Mouse (Mus musculus): ENCODE results near the gene Fbxl17. TPM values are rescaled to one million over a fixed set of nuclear protein-coding genes. Genes with fewer than 3 reads are reported as not detected.

Fbxl17 gene
- total and polyA plus RNA-seq, 3 experiments = 7.8 to 25.9 (median 25.5) TPM

DNA sequence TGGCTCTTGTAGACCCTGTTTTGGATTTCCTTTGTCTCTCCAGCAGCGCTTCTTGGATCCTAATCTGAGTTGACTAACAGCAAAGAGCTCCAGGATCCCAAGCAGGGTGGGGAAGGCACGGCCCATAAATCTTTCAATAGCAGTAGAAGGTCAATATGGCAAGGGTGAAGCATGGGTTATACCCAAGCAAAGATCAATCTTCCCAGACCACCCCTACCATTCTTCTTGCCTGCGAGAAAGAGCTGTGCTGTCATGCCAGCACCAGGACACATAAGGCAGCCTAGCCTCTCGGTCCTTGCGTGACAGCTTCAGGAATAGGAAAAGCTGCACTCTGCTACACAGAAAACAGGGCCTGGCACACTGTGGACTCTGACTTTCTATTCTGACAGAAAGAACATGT lies 279.0 kb downstream of the Fbxl17 start:
- Histone ChIP-seq H3K36me3 (ENCODE audit: control insufficient read depth, insufficient read depth, low read length) (no peaks in the 10 kb centered on the region), H3K9ac (ENCODE audit: low read depth, low read length) (no peak overlapping the region), H3K79me2 (replicated peaks; ENCODE audit: control insufficient read depth, insufficient read depth, low read length) (no peaks in the 10 kb centered on the region), H3K27me3 (ENCODE audit: control insufficient read depth, insufficient read depth, low read length) (no peaks in the 10 kb centered on the region; the same call in 1 of the 2 replicates), H3K4me3 (no peak overlapping the region), H3K4me1 (ENCODE audit: control insufficient read depth, insufficient read depth, low read length) (no peaks in the 10 kb centered on the region), H3K27ac (no peak overlapping the region)
- TF ChIP-seq POLR2A (IDR thresholded peaks at IDR 0.05; ENCODE audit: insufficient read depth, low read depth, low read length) (no peak), CTCF (IDR thresholded peaks at IDR 0.05) (no peak), EP300 (IDR thresholded peaks at IDR 0.05; ENCODE audit: insufficient read depth, low read depth, low read length) (no peak)
- 89% methylated on average over 5 of the region's 5 CpGs for WGBS
- DNase-seq = no peak
- intact Hi-C loops (cut with DNase I) = no loop called here

DNA sequence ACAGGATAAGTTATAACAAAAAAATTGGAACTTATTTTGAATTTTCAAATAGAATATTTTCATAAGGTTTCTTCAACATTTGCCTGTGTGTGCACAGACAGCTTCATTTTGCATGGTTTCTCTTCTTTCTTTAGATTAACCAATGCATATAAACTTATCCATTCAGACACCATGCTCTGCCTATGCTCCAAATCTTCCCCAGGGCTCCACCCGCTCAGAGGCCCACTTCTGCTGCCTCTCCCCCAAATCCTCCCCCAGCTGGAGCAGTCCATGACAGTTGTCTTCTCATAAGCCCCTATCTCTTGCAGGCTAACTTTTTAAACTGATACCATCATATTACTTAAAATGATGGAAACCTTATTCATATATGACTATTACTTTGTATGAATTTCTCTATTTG lies 282.8 kb downstream of the Fbxl17 start:
- H3K4me3 ChIP-seq = no peak overlapping the region
- 100% methylated on average over 1 of the region's 1 CpGs for WGBS
- H3K4me1 ChIP-seq (ENCODE audit: control insufficient read depth, insufficient read depth, low read length) = no peaks in the 10 kb centered on the region
- no peak overlapping the region for H3K9ac ChIP-seq (ENCODE audit: low read depth, low read length)
- H3K27ac ChIP-seq = no peak overlapping the region
- no peaks in the 10 kb centered on the region for H3K36me3 ChIP-seq (ENCODE audit: control insufficient read depth, insufficient read depth, low read length)
- H3K79me2 ChIP-seq (replicated peaks; ENCODE audit: control insufficient read depth, insufficient read depth, low read length) = no peaks in the 10 kb centered on the region
- DNase-seq = no peak
- intact Hi-C loops (cut with DNase I) = no loop called here
- TF ChIP-seq POLR2A (IDR thresholded peaks at IDR 0.05; ENCODE audit: insufficient read depth, low read depth, low read length) (no peak), EP300 (IDR thresholded peaks at IDR 0.05; ENCODE audit: insufficient read depth, low read depth, low read length) (no peak), CTCF (IDR thresholded peaks at IDR 0.05) (no peak)
- no peaks in the 10 kb centered on the region for H3K27me3 ChIP-seq (ENCODE audit: control insufficient read depth, insufficient read depth, low read length)

DNA sequence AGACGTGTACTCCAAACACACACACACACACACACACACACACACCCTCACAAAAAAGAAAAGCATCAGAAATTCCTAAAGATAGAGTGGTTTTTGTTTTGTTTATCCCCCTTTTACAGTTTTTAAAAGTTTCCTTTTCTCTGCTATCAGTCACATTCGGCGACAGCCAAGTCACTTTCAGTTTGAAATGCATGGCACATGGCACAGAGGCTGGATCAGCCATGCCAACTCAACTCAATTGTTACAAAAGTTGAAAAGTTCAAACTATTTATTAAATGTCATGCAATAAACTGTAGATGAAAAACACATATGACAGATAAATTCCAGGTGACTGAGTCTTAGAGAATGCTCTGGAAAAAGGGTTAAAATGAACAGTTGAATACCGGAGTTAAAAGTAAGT lies 287.8 kb downstream of the Fbxl17 start:
- intact Hi-C loops (cut with DNase I) = no loop called here
- WGBS = 90% methylated on average over 4 of the region's 4 CpGs
- Histone ChIP-seq H3K27ac (no peak overlapping the region), H3K4me3 (no peak overlapping the region), H3K36me3 (ENCODE audit: control insufficient read depth, insufficient read depth, low read length) (no peaks in the 10 kb centered on the region), H3K4me1 (ENCODE audit: control insufficient read depth, insufficient read depth, low read length) (no peaks in the 10 kb centered on the region), H3K27me3 (ENCODE audit: control insufficient read depth, insufficient read depth, low read length) (no peaks in the 10 kb centered on the region), H3K79me2 (replicated peaks; ENCODE audit: control insufficient read depth, insufficient read depth, low read length) (no peaks in the 10 kb centered on the region), H3K9ac (ENCODE audit: low read depth, low read length) (no peak overlapping the region)
- TF ChIP-seq CTCF (IDR thresholded peaks at IDR 0.05) (no peak), EP300 (IDR thresholded peaks at IDR 0.05; ENCODE audit: insufficient read depth, low read depth, low read length) (no peak), POLR2A (IDR thresholded peaks at IDR 0.05; ENCODE audit: insufficient read depth, low read depth, low read length) (no peak)
- no peak for DNase-seq

DNA sequence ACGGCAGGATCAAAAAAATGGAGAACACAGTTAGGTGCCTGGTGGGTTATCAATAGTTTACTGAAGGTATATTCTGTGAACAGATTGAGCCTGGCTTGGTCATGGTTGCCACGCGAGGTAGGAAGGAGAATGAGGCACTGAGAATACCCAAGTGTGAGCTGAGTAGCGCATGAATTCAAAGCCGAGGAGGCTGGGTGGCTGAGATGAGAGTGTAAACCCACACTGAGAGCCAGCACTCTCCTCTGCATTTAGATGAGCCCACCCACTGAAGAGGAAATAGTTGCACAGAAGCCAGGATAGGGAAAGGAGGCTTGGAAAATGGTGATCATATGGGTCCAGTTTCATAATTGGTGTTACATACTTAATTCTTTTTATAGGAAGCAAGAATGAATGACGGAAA lies 290.7 kb downstream of the Fbxl17 start:
- no peak overlapping the region for H3K9ac ChIP-seq (ENCODE audit: low read depth, low read length)
- no peaks in the 10 kb centered on the region for H3K79me2 ChIP-seq (replicated peaks; ENCODE audit: control insufficient read depth, insufficient read depth, low read length)
- H3K27me3 ChIP-seq (ENCODE audit: control insufficient read depth, insufficient read depth, low read length) = no peaks in the 10 kb centered on the region
- no peak overlapping the region for H3K27ac ChIP-seq
- no peak for TF ChIP-seq CTCF (IDR thresholded peaks at IDR 0.05)
- no peak for TF ChIP-seq EP300 (IDR thresholded peaks at IDR 0.05; ENCODE audit: insufficient read depth, low read depth, low read length)
- TF ChIP-seq POLR2A (IDR thresholded peaks at IDR 0.05; ENCODE audit: insufficient read depth, low read depth, low read length) = no peak
- H3K36me3 ChIP-seq (ENCODE audit: control insufficient read depth, insufficient read depth, low read length) = no peaks in the 10 kb centered on the region
- whole genome bisulfite sequencing = 96% methylated on average over 6 of the region's 6 CpGs
- DNase-seq = no peak
- H3K4me1 ChIP-seq (ENCODE audit: control insufficient read depth, insufficient read depth, low read length) = no peaks in the 10 kb centered on the region
- no peak overlapping the region for H3K4me3 ChIP-seq
- intact Hi-C loops (cut with DNase I) = no loop called here

DNA sequence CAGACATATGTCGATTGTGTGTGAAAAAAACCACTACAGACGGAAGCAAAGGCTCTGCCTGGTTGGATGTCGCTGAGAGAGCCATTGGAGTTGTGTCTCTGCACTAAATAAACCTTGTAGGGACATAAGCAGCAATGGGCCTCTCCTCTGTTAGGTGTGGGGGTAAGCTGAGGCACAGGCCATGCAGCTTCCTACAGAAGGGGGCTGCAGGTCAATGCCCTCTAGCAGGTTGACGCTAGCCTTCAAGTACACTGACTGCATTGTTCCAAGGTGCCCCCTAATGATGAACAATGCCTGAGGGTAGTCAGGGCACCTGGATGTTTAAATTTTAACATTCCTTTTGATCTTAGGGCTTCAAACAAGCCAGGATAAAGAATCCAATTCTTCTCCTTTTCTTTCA lies 291.5 kb downstream of the Fbxl17 start:
- no peaks in the 10 kb centered on the region for H3K27me3 ChIP-seq (ENCODE audit: control insufficient read depth, insufficient read depth, low read length)
- H3K36me3 ChIP-seq (ENCODE audit: control insufficient read depth, insufficient read depth, low read length) = no peaks in the 10 kb centered on the region
- H3K9ac ChIP-seq (ENCODE audit: low read depth, low read length) = no peak overlapping the region
- H3K4me3 ChIP-seq = no peak overlapping the region
- H3K79me2 ChIP-seq (replicated peaks; ENCODE audit: control insufficient read depth, insufficient read depth, low read length) = no peaks in the 10 kb centered on the region
- H3K4me1 ChIP-seq (ENCODE audit: control insufficient read depth, insufficient read depth, low read length) = no peaks in the 10 kb centered on the region
- intact Hi-C loops (cut with DNase I) = no loop called here
- DNase-seq = no peak
- 83% methylated on average over 4 of the region's 4 CpGs for WGBS
- no peak for TF ChIP-seq EP300 (IDR thresholded peaks at IDR 0.05; ENCODE audit: insufficient read depth, low read depth, low read length)
- TF ChIP-seq POLR2A (IDR thresholded peaks at IDR 0.05; ENCODE audit: insufficient read depth, low read depth, low read length) = no peak
- no peak for TF ChIP-seq CTCF (IDR thresholded peaks at IDR 0.05)
- no peak overlapping the region for H3K27ac ChIP-seq

DNA sequence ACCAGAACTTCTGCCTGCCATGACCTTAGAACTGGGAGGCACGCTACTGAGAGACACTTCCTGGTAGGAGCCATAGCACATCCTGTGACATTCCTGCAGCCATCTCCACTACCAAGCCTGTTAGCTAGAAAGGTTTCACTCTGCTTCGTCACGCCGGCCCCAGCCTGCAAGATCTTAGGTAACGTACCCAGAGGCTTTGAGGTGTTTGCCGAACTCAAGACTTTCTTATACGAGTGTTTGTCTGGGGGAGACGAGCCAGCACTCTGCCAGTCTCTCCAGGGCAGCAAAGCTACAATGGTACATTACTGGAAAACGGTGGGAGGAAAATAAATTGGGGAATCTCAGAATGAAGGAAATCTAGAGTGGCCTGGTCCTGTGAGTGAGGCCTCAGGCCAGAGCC lies 292.1 kb downstream of the Fbxl17 start:
- WGBS = 92% methylated on average over 9 of the region's 9 CpGs
- no peak overlapping the region for H3K27ac ChIP-seq
- TF ChIP-seq EP300 (IDR thresholded peaks at IDR 0.05; ENCODE audit: insufficient read depth, low read depth, low read length) = no peak
- TF ChIP-seq POLR2A (IDR thresholded peaks at IDR 0.05; ENCODE audit: insufficient read depth, low read depth, low read length) = no peak
- no peak for TF ChIP-seq CTCF (IDR thresholded peaks at IDR 0.05)

More for the DNA sequence above, 292.1 kb downstream of the Fbxl17 start:
- Histone ChIP-seq H3K27me3 (ENCODE audit: control insufficient read depth, insufficient read depth, low read length) (no peaks in the 10 kb centered on the region), H3K9ac (ENCODE audit: low read depth, low read length) (no peak overlapping the region), H3K79me2 (replicated peaks; ENCODE audit: control insufficient read depth, insufficient read depth, low read length) (no peaks in the 10 kb centered on the region), H3K4me3 (no peak overlapping the region), H3K4me1 (ENCODE audit: control insufficient read depth, insufficient read depth, low read length) (no peaks in the 10 kb centered on the region), H3K36me3 (ENCODE audit: control insufficient read depth, insufficient read depth, low read length) (no peaks in the 10 kb centered on the region)
- intact Hi-C loops (cut with DNase I) = no loop called here
- no peak for DNase-seq
